Mouse (Mus musculus) MEL (cell line): Measurements from ENCODE around the gene Gba2. TPM values are rescaled to one million over a fixed set of nuclear protein-coding genes. Genes with fewer than 3 reads are reported as not detected.

Source experiments
- DNase-seq: peaks from one replicate; pipeline ENCODE4 v3.0.0; 2011; ENCODE audit warnings: low read depth, low spot score
- H3K27ac ChIP-seq: 2 replicates; pipeline ENCODE4 v1.5.1; 2012; ENCODE audit warnings: low read depth, mild to moderate bottlenecking, control low read depth, low read length, moderate library complexity; ENCODE audit not compliant: control insufficient read depth
- H3K27me3 ChIP-seq, 2 experiments: fragments of 150-350 bp in 1 of 2; sonication (generic) in 1 of 2; 2 replicates each; pipeline ENCODE4 v1.6.1; 2012; ENCODE audit warnings: low read length in 2 of 2, mild to moderate bottlenecking in 2 of 2, improper control_type of control experiment in 1 of 2, moderate library complexity in 1 of 2; ENCODE audit not compliant: insufficient read depth in 2 of 2, control insufficient read depth in 1 of 2
- H3K36me3 ChIP-seq, 2 experiments: 2 replicates each; pipeline ENCODE4 v1.6.1; 2012 to 2014; ENCODE audit warnings: low read length in 2 of 2, improper control_type of control experiment in 1 of 2, inconsistent platforms in 1 of 2, mild to moderate bottlenecking in 1 of 2; ENCODE audit not compliant: insufficient read depth in 2 of 2, control insufficient read depth in 1 of 2
- H3K4me1 ChIP-seq, 2 experiments: fragments of 150-350 bp in 1 of 2; sonication (generic) in 1 of 2; 2 replicates each; pipeline ENCODE4 v1.6.1; 2012; ENCODE audit warnings: low read length in 2 of 2, improper control_type of control experiment in 1 of 2, mild to moderate bottlenecking in 1 of 2; ENCODE audit not compliant: insufficient read depth in 2 of 2, control insufficient read depth in 1 of 2
- H3K4me3 ChIP-seq, 2 experiments: fragments of 150-350 bp in 1 of 2; sonication (generic) in 1 of 2; 2 replicates each; pipeline ENCODE4 v1.5.1; 2012; ENCODE audit warnings: low read depth in 2 of 2, low read length in 2 of 2, mild to moderate bottlenecking in 2 of 2, moderate library complexity in 2 of 2, control low read depth in 1 of 2, improper control_type of control experiment in 1 of 2; ENCODE audit not compliant: control insufficient read depth in 1 of 2, insufficient read depth in 1 of 2
- H3K79me2 ChIP-seq: 2 replicates; pipeline ENCODE4 v1.6.1; 2012; ENCODE audit warnings: mild to moderate bottlenecking, low read length, moderate library complexity; ENCODE audit not compliant: control insufficient read depth, poor library complexity, insufficient read depth
- H3K9ac ChIP-seq: 2 replicates; pipeline ENCODE4 v1.6.1; 2012; ENCODE audit warnings: low read depth, mild to moderate bottlenecking, control low read depth, low read length, moderate library complexity; ENCODE audit not compliant: control insufficient read depth, poor library complexity, severe bottlenecking
- H3K9me3 ChIP-seq: fragments of 150-350 bp; sonication (generic); replicated peaks from 2 replicates; pipeline ENCODE4 v1.6.1; 2012; ENCODE audit warnings: mild to moderate bottlenecking, low read length, improper control_type of control experiment, moderate library complexity; ENCODE audit not compliant: insufficient read depth
- BHLHE40 ChIP-seq: IDR thresholded peaks from 2 replicates; pipeline ENCODE4 v1.6.1; 2012; ENCODE audit warnings: low read depth, mild to moderate bottlenecking, inconsistent platforms, low read length, improper control_type of control experiment, borderline replicate concordance
- CHD2 ChIP-seq: IDR thresholded peaks from 2 replicates; pipeline ENCODE4 v1.6.1; 2011; ENCODE audit warnings: low read length, improper control_type of control experiment
- CTCF ChIP-seq, 3 experiments: IDR thresholded peaks in 2 of 3; conservative IDR thresholded peaks in 1 of 3; 2 replicates each; pipeline ENCODE4 v1.5.1; 2011 to 2012; ENCODE audit warnings: low read length in 3 of 3, low read depth in 2 of 3, mild to moderate bottlenecking in 2 of 3, improper control_type of control experiment in 1 of 3, inconsistent platforms in 1 of 3, mixed read lengths in 1 of 3, moderate library complexity in 1 of 3; ENCODE audit not compliant: control insufficient read depth in 1 of 3, insufficient read depth in 1 of 3, poor library complexity in 1 of 3, severe bottlenecking in 1 of 3
- ELF1 ChIP-seq: IDR thresholded peaks from 2 replicates; pipeline ENCODE4 v1.6.1; 2014; ENCODE audit warnings: low read depth, mild to moderate bottlenecking, inconsistent platforms, low read length, improper control_type of control experiment, moderate library complexity
- EP300 ChIP-seq, 2 experiments: IDR thresholded peaks; 2 replicates each; pipeline ENCODE4 v1.6.1; 2011; ENCODE audit warnings: improper control_type of control experiment in 2 of 2, low read length in 2 of 2, low read depth in 1 of 2, mild to moderate bottlenecking in 1 of 2
- ETS1 ChIP-seq: IDR thresholded peaks from 2 replicates; pipeline ENCODE4 v1.6.1; 2012; ENCODE audit warnings: low read depth, mild to moderate bottlenecking, inconsistent platforms, low read length, improper control_type of control experiment, moderate library complexity
- GABPA ChIP-seq: IDR thresholded peaks from 2 replicates; pipeline ENCODE4 v1.6.1; 2012; ENCODE audit warnings: low read depth, mild to moderate bottlenecking, inconsistent platforms, low read length, improper control_type of control experiment, moderate library complexity
- GATA1 ChIP-seq: IDR thresholded peaks from 2 replicates; pipeline ENCODE4 v1.6.1; 2011; ENCODE audit warnings: low read depth, low read length, improper control_type of control experiment
- HCFC1 ChIP-seq: IDR thresholded peaks from 2 replicates; pipeline ENCODE4 v1.6.1; 2012; ENCODE audit warnings: low read depth, mild to moderate bottlenecking, inconsistent platforms, low read length, improper control_type of control experiment, moderate library complexity
- KAT2A ChIP-seq: conservative IDR thresholded peaks from 2 replicates; pipeline ENCODE4 v1.6.1; 2012; ENCODE audit warnings: low read depth, low read length, improper control_type of control experiment, inconsistent platforms
- MAFK ChIP-seq: IDR thresholded peaks from 2 replicates; pipeline ENCODE4 v1.6.1; 2011; ENCODE audit warnings: low read depth, mild to moderate bottlenecking, low read length, improper control_type of control experiment, borderline replicate concordance
- MAX ChIP-seq: IDR thresholded peaks from 2 replicates; pipeline ENCODE4 v1.6.1; 2011; ENCODE audit warnings: low read length, improper control_type of control experiment
- MAZ ChIP-seq: IDR thresholded peaks from 2 replicates; pipeline ENCODE4 v1.6.1; 2012; ENCODE audit warnings: low read depth, mild to moderate bottlenecking, inconsistent platforms, low read length, improper control_type of control experiment
- MXI1 ChIP-seq: IDR thresholded peaks from 2 replicates; pipeline ENCODE4 v1.6.1; 2011; ENCODE audit warnings: mild to moderate bottlenecking, low read depth, low read length, improper control_type of control experiment
- MYB ChIP-seq: IDR thresholded peaks from 2 replicates; pipeline ENCODE4 v1.6.1; 2011; ENCODE audit warnings: mild to moderate bottlenecking, low read depth, low read length, improper control_type of control experiment
- MYC ChIP-seq: IDR thresholded peaks from 2 replicates; pipeline ENCODE4 v1.6.1; 2011; ENCODE audit warnings: low read depth, mild to moderate bottlenecking, low read length, improper control_type of control experiment, moderate library complexity
- NRF1 ChIP-seq: IDR thresholded peaks from 2 replicates; pipeline ENCODE4 v1.6.1; 2014; ENCODE audit warnings: low read depth, mild to moderate bottlenecking, inconsistent platforms, low read length, improper control_type of control experiment, moderate library complexity; ENCODE audit not compliant: poor library complexity, insufficient read depth, severe bottlenecking
- POLR2A ChIP-seq, 2 experiments: IDR thresholded peaks; 2 replicates each; pipeline ENCODE4 v1.6.1; 2011 to 2012; ENCODE audit warnings: low read length in 2 of 2, mild to moderate bottlenecking in 2 of 2, control low read depth in 1 of 2, improper control_type of control experiment in 1 of 2, low read depth in 1 of 2, moderate library complexity in 1 of 2; ENCODE audit not compliant: control insufficient read depth in 1 of 2, insufficient read depth in 1 of 2, poor library complexity in 1 of 2
- POLR2AphosphoS2 ChIP-seq: IDR thresholded peaks from 2 replicates; pipeline ENCODE4 v1.6.1; 2011; ENCODE audit warnings: low read length, improper control_type of control experiment
- POLR2AphosphoS5 ChIP-seq: IDR thresholded peaks from 2 replicates; pipeline ENCODE4 v1.6.1; 2012; ENCODE audit warnings: low read depth, borderline replicate concordance, mild to moderate bottlenecking, inconsistent platforms, low read length, moderate library complexity, mixed read lengths
- RAD21 ChIP-seq: IDR thresholded peaks from 2 replicates; pipeline ENCODE4 v1.6.1; 2011; ENCODE audit warnings: mild to moderate bottlenecking, low read depth, low read length, improper control_type of control experiment
- RCOR1 ChIP-seq: IDR thresholded peaks from 2 replicates; pipeline ENCODE4 v1.6.1; 2012; ENCODE audit warnings: low read depth, mild to moderate bottlenecking, inconsistent platforms, low read length, improper control_type of control experiment
- SIN3A ChIP-seq: IDR thresholded peaks from 2 replicates; pipeline ENCODE4 v1.6.1; 2012; ENCODE audit warnings: low read length, improper control_type of control experiment, inconsistent platforms
- SMC3 ChIP-seq: IDR thresholded peaks from 2 replicates; pipeline ENCODE4 v1.6.1; 2011; ENCODE audit warnings: low read depth, low read length, improper control_type of control experiment
- TAL1 ChIP-seq: IDR thresholded peaks from 2 replicates; pipeline ENCODE4 v1.6.1; 2012; ENCODE audit warnings: mild to moderate bottlenecking, inconsistent platforms, low read length, moderate library complexity, mixed read lengths
- TBP ChIP-seq: IDR thresholded peaks from 2 replicates; pipeline ENCODE4 v1.8.0; 2011; ENCODE audit warnings: low read depth, low read length, improper control_type of control experiment
- UBTF ChIP-seq: IDR thresholded peaks from 2 replicates; pipeline ENCODE4 v1.6.1; 2012; ENCODE audit warnings: low read depth, mild to moderate bottlenecking, inconsistent platforms, low read length, improper control_type of control experiment, moderate library complexity, borderline replicate concordance; ENCODE audit not compliant: insufficient read depth
- USF1 ChIP-seq: IDR thresholded peaks from 2 replicates; pipeline ENCODE4 v1.6.1; 2014; ENCODE audit warnings: low read depth, mild to moderate bottlenecking, inconsistent platforms, low read length, improper control_type of control experiment, moderate library complexity
- USF2 ChIP-seq, 2 experiments: IDR thresholded peaks; 2 replicates each; pipeline ENCODE4 v1.6.1; 2011 to 2012; ENCODE audit warnings: improper control_type of control experiment in 2 of 2, low read length in 2 of 2, borderline replicate concordance in 1 of 2, inconsistent platforms in 1 of 2, low read depth in 1 of 2, mild to moderate bottlenecking in 1 of 2; ENCODE audit not compliant: insufficient read depth in 1 of 2
- ZMIZ1 ChIP-seq: IDR thresholded peaks from 2 replicates; pipeline ENCODE4 v1.6.1; 2012; ENCODE audit warnings: low read depth, mild to moderate bottlenecking, inconsistent platforms, low read length, improper control_type of control experiment, moderate library complexity
- ZNF384 ChIP-seq: IDR thresholded peaks from 2 replicates; pipeline ENCODE4 v1.6.1; 2012; ENCODE audit warnings: low read depth, mild to moderate bottlenecking, inconsistent platforms, low read length, improper control_type of control experiment
- polyA plus RNA-seq, 2 experiments: library from polyadenylated mRNA; stranded (reverse) in 1 of 2; unstranded in 1 of 2; fragments of >175 nt in 1 of 2; fragments of >200 nt in 1 of 2; gene quantifications; 2 replicates each; pipeline versions ENCODE4 v1.2.1 to v1.2.4; 2012; ENCODE audit warnings: low replicate concordance in 2 of 2, low read depth in 1 of 2; ENCODE audit not compliant: insufficient read length in 2 of 2, insufficient read depth in 1 of 2, missing spikeins in 1 of 2
- total RNA-seq: library from RNA; depleted of rRNA; stranded (reverse); fragments of 300-350 nt; gene quantifications from 2 replicates; pipeline ENCODE4 v1.2.3, GENCODE M21; 2012

The Gba2 gene
- total and polyA plus RNA-seq, 3 experiments: 5.7 to 24.9 TPM; not detected in 1

- DNase-seq: no peak
- Histone ChIP-seq H3K36me3 (peaks cover 0 to 15% of the 10 kb centered on the region in 2 experiments; a peak in 2 of 4 replicates), H3K4me1 (peaks cover 0 to 13% of the 10 kb centered on the region in 2 experiments; a peak in 3 of 4 replicates), H3K9me3 (no peaks in the 10 kb centered on the region), H3K4me3 (no peak overlapping the region), H3K9ac (no peak overlapping the region), H3K27ac (no peak overlapping the region), H3K79me2 (no peaks in the 10 kb centered on the region), H3K27me3 (no peaks in the 10 kb centered on the region)
- peak; percentile 0; the same call in 1 of the 2 replicates for TF ChIP-seq ZNF384
- no peak for TF ChIP-seq MAX
Observed at GRCm38 (mm10) chr4:43591543-43591942, 12.9 kb upstream of the Gba2 start.

GRCm38 (mm10) chr4:43587681-43588080 is 9.0 kb upstream of the Gba2 start:
- no peaks in the 10 kb centered on the region for H3K9me3 ChIP-seq
- H3K4me1 ChIP-seq: peaks cover 0 to 13% of the 10 kb centered on the region in 2 experiments; a peak in 3 of 4 replicates
- DNase-seq: peak; percentile 37
- H3K36me3 ChIP-seq: peaks cover 0 to 15% of the 10 kb centered on the region in 2 experiments; a peak in 2 of 4 replicates
- H3K27ac ChIP-seq: no peak overlapping the region
- no peaks in the 10 kb centered on the region for H3K27me3 ChIP-seq
- no peak overlapping the region for H3K4me3 ChIP-seq
- H3K79me2 ChIP-seq: no peaks in the 10 kb centered on the region
- no peak overlapping the region for H3K9ac ChIP-seq
- TF ChIP-seq UBTF (no peak), ELF1 (no peak), CHD2 (no peak), GABPA (no peak), POLR2AphosphoS2 (no peak; the same call in 1 of the 2 replicates), CTCF (IDR thresholded peaks at IDR 0.05 in 2 of 3, conservative IDR thresholded peaks at IDR 0.05 in 1 of 3; ENCODE audit: control insufficient read depth in 1 of 3, insufficient read depth in 1 of 3, low read depth in 2 of 3, low read length in 3 of 3, poor library complexity in 1 of 3, severe bottlenecking in 1 of 3) (no peak), NRF1 (no peak), MAX (peak; percentile 85), SIN3A (no peak), MYB (no peak), KAT2A (no peak), ZNF384 (no peak), RCOR1 (no peak; the same call in 1 of the 2 replicates), EP300 (IDR thresholded peaks at IDR 0.05; ENCODE audit: low read depth in 1 of 2, low read length in 2 of 2) (peak in 1 of 2 experiments; percentile 24; a peak in 2 of 4 replicates), TBP (no peak), POLR2A (IDR thresholded peaks at IDR 0.05; ENCODE audit: control insufficient read depth in 1 of 2, insufficient read depth in 1 of 2, low read depth in 1 of 2, low read length in 2 of 2, poor library complexity in 1 of 2) (no peak), ETS1 (no peak), USF2 (IDR thresholded peaks at IDR 0.05; ENCODE audit: borderline replicate concordance in 1 of 2, insufficient read depth in 1 of 2, low read depth in 1 of 2, low read length in 2 of 2) (peak in 1 of 2 experiments; percentile 35; a peak in 1 of 4 replicates), SMC3 (no peak), HCFC1 (no peak), GATA1 (peak; percentile 67), MXI1 (no peak), RAD21 (no peak), BHLHE40 (peak; percentile 59; the same call in 1 of the 2 replicates), USF1 (peak; percentile 82), POLR2AphosphoS5 (no peak), TAL1 (peak; percentile 34; the same call in 1 of the 2 replicates), ZMIZ1 (no peak), MAFK (no peak), MYC (peak; percentile 49; the same call in 1 of the 2 replicates), MAZ (no peak)
